Mouse (Mus musculus) frontal cortex, postnatal 14 days (tissue): ENCODE data around the gene Uba2.
"Not testable (repeated sequence)": the region's sequence is repeated elsewhere in the genome, so short reads cannot be mapped to it uniquely, and the experiment has no call there.

ENCODE experiments used
- DNase-seq, 2 experiments: peaks; one replicate each; pipeline ENCODE4 v3.0.0; 2022; ENCODE audit warnings: low spot score in 2 of 2

Gene Uba2

DNA sequence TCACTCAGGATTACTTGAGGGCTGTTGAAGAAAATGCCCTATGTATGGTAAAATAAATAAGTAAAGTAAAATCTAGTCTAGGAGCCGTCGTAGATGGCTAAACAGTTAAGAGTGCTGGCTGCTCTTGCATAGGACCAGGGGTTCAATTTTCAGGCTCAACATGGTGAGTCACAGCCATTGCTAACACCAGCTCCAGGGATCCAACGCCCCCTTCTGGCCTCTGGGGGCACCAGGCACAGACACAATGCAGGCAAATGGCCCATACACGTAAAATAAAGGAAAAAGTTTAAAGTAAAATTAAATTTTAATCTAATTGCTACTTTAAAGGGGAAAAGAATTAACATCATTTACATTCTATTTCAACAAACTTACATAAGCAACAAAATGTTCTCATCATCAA lies 2.5 kb downstream of the Uba2 start:
- no peak for DNase-seq

DNA sequence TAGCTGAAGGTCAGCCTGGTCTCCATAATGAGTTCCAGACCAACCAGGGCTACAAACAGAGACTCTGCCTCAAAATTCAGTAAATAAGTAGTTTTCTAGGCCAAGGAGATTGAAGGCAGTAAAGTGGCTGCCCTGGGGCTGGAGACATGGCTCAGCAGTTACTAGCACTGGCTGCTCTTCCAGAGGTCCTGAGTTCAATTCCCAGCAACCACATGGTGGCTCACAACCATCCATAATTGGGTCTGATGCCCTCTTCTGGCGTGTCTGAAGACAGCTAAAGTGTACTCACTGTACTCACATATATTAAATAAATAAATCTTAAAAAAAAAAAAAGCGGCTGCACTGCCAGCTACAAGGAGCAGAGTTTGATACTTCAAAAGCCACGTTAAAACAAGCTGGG lies 3.4 kb downstream of the Uba2 start:
- DNase-seq: no peak

DNA sequence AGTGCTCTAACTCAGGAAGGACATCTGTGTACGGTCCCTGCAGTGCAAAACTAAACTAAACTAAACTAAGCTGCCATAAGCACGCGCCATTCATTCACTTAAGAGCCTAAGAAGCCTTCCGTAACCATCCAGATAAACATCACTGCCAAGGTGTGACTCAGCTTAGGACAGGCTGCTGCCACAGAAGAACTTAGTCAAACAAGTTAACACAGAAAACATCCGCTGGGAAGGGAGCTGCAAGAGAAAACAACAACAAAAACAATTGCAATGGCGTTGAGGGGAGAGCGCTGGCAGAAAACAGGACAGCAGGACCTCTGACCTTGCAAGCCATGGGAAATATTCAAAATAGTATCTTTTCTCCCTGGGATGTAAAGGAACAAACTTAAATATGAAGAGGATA lies 4.7 kb downstream of the Uba2 start:
- no peak for DNase-seq

DNA sequence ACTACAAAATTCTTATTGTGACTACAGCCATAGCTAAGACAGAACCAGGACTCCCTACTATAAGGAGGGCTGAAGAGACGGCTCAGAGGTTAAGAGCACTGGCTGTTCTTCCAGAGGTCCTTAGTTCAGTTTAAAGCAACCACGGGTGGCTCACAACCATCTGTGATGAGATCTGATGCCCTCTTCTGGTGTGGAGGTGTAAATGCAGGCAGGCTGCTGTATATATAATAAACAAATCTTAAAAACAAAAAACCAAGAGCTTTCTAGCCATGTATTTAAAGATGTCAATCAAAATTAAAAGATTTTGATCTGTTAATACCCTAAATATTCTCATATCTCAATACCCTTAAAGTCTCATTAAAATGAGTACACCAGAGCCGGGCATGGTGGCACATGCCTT lies 10.2 kb downstream of the Uba2 start:
- DNase-seq: no peak

DNA sequence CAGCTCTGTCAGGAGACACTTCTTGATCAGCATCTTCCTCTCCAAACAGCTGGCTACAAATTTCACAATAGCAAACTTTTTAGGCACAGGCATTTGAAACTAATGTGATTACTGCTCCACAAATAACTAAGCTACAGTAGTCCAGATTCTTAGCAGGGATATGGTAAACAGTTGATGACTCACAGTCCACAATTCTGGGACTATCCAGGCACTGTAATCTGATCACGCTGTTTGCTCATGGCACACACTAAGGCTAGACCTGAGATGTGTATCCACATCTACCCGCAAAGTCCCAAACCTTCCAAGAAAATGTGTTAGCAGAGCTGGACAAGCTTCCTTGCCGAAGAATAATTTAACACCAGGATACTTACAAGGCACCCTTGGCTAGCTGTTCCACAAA lies 11.4 kb downstream of the Uba2 start:
- DNase-seq: no peak

DNA sequence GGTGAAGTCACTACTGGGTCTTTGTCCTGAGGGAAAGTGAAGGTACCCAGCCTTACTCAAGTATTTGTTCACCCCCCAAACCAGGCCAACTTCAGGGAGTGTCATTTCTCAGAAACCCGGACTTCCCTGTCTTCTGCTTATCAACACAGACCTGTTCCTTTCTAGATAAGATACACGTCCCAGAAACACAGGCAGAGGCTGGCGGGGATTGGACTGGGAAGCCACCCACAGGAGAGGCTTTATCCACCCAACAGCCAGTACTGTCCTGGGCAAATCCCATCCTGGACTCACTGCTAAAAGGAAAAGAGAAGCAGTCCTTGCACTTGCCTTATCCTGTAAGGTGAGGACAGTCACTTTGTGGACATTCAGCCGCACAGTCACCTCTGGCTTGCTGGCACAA lies 22.2 kb downstream of the Uba2 start:
- no peak for DNase-seq

DNA sequence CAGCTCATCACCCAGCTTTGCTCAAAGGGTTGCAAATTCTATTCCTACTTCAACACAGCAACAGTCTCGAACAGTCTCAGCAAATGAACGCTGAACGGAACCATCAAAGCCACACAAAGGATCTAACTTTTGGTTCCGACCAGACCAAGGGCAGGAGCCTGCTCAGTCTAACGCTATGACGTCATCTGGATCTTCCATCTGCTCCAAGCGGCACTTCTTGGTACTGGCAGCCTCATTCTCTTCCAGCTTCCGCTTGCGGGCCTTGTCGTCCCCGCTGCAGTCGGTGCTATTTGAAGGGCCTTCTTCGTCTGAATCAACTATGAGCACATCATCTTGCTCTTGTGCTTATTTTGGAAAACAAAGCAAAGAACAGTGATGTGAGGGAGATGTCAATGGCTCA lies 28.3 kb downstream of the Uba2 start:
- no peak for DNase-seq

DNA sequence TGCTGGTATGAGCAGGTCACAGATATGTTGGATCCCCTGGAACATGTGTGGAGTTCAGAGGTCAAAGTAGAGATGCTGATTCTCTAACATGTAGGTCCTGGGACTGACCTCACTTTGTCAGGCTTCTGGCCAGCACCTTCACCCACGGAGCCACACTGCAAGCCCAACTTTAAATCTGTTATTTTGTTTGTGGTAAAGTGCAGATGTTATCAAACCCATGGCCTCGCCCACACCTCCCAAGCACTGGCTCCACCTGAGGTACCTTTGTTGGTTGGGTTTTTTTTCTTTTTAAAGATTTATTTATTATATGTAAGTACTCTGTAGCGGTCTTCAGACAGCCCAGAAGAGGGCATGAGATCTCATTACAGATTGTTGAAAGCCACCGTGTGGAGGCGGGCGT lies 29.9 kb downstream of the Uba2 start:
- no peak for DNase-seq

DNA sequence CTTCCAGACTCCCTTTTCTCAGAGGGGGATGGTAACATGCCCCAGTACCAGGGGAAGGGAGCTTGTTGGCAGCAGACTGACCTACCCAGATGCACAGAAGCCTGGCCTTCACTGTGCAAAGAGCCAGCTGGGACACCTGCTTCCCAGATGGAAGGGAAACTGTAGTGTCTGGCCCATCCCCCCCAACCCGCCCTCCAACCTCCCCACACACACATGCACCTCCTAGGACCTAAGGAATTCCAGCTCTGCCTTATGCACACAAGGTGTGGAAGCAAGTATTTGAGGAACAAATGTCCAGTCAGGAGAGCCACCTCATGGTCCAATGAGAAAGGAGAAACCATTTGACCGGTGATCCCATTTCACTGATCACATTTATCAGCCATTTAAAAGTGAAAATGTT lies 35.1 kb downstream of the Uba2 start:
- DNase-seq: no peak

DNA sequence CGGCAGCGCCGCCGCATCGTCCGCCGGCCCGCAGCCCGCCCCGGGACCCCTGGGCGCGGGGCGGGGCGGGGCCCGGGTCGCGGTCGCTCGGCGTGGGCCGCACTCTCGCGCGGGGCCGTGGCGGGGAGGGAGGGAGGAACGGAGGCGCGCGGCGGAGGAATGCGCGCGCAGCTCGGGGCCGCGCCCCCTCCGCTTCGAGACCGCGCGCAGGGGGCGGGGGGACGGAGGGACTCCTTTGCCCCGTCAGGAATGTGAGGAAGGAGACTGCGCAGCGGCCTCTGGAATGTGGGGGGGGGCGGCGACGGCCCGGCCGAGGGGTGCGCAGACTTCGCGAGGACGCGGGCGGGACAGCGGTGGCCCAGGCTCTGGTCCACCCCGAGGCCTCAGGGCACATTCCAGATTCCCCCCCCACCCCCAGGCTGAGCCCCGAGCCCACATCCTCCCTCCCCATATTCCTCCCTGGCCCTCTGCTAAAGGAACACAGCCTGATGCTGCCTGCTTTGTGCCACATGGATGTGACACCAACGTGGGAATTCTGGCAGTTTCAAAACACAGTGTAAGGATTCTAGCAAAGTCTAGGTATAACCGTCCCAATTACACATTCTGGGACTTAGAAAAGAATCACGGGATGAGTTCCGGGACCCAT lies 36.2 kb downstream of the Uba2 start, which contains the start of gene Wtip:
Wtip (minus strand) TSS at position 152 of the 646 bp plus-strand sequence.
- DNase-seq: peak; percentile 33 to 35

DNA sequence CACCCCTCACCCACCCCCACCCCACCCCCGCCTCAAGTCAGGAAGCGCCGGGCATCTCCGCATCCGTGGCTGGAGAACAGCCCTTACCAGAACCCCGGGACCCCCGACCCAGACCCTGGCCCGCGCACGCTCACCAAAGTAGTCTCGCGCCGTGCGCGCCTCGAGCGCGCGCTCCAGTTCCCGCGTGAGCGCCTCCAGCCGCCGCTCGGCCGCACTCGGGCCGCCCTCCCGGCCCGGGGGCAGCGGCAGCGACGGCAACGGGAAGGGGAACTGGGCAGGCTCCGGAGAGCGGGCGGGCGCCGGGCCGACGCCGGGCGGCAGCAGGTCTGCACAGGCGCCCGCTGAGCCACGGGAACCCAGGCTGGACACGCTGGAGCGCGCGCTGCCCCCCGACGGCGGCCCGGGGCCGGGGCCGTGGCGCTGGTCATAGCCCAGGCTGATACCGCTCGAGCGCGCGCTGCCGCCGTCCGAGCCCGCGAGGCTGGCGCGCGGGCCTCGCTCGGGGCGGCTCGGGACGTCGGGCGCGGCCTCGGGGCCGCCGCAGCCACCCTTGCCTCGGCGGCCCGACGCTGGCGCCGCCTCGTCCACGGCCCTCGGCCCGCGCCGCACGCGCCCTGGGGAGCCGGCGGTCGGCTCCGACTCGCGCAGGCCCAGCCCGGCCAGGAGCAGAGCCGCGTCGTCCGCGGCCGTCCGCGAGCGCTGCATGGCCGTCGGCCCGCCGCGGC lies 36.9 kb downstream of the Uba2 start:
- DNase-seq: no peak

DNA sequence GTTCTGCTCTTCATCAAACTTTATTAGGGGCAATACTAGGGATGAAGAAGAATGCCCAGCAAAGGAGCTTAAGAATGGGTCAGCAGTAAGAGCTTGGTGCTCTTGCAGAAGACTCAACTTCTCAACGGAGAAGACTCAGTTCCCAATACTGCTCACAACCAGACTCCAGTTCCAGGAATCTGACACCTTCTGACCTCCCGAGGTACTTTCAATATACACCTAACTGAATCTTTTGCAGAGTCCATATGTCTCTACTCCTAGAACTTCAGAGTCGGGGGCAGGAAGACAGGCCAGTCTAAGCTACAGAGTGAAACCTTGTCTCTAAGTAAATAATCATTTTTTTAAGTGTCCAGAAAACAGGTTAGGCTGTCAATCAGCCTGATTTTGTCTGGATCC lies 37.4 kb downstream of the Uba2 start:
- no peak for DNase-seq

DNA sequence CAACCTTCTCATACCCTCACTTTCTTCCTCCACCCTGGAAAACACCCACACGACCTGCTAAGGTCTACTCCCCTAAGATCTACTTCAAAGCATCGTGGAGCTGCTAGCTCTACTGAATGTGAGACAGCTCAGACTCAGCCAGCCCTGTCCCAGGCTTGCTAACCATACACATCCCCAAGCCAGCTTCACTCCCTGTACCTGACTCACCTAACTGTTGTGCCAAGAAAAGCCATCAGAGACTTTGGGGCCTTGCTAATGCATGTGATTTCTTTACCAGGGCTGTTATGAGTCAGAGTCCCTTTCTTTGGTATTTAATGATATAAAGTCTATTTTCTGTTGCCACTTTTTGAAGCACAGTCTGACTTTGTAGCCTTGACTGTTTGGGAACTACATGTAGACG lies 38.3 kb downstream of the Uba2 start:
- no peak for DNase-seq

DNA sequence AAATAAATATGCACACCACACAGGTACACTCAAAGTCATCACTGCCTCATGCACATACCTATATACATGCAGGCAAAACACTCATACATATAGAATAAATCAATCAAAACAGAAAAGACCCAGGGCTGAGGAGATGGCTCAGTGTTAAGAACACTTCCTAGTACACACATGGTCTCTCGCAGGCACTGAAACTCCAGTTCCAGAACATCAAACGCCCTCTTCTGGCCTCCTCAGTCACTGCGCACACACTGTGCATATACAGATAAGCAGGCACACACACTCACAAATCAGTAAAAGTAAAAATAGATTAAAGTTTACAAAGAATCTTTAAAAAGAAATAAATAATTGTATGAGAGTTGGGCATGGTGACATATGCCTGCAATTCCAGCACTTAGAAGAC lies 43.1 kb downstream of the Uba2 start:
- DNase-seq: no peak

DNA sequence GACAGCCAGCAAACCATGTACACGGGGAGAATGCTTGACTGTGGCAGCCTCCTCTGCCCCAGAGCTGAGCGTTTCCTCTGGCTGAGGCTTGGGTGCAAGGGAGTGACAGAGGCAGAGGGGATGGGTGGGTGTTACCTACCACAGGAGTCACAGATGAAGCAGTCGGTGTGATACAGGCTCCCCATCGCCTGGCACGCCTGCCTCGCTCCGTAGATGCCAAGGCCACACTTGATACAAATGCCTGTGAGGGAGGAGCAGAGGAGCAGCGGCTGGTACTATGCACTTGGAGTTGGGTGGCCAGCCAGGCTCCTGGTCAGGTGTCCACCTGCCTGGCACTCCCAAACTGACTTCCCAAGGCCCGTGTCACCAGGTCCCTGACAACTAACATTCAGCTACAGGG lies 44.1 kb downstream of the Uba2 start:
- DNase-seq: no peak

DNA sequence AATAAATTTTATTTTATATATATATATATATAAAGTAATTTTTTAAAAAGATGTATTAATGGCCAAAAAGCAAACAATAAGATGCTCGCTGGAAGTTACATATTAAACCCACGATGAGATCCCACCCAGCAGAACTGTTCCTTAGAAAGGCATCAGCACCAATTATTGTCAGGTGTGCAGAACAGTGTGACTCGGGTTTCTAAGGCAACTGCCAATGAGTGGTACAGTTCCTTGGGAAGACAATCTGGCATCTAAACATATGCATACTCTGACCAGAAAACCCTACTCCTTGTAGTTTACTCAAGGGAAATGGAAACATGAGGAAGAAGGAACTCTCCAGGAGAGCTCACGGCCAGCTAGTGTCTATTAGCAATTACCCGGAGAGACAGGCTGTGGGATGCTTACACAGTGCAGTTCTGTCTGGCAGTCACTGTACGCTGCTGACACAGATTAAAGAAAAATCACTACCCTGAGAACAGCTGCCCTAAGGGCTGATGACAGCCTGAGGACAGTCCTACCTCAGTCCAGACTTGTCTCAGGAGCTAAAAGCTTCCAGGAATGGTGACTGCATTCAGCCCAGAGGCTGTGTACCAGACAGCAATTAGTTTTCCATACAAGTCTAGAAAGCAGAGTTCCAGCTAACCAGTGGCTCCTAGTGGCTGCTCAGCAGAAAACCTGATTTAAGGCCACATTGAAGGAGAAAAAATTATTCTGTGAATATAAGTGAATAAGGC lies 46.2 kb downstream of the Uba2 start:
- DNase-seq: no peak

DNA sequence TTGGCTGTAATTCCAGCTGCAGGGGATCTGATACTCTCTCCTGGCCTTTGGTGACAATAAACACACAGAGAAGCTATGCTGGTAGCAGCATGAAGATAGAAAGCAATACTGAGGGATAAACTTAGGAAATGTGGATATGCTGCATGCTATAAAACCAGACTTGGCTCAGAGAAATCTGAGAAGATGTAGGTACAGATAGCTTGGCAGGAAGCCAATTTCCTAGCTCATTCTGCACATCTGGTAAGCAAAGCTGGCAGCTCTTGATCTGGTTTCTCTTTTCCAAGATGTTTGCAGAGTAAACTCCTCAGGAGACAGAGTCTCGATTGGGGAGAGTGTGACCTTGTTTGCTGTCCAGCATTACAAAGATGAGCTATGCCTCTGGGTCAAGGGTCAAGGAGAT lies 48.8 kb downstream of the Uba2 start:
- not testable (repeated sequence) for DNase-seq

DNA sequence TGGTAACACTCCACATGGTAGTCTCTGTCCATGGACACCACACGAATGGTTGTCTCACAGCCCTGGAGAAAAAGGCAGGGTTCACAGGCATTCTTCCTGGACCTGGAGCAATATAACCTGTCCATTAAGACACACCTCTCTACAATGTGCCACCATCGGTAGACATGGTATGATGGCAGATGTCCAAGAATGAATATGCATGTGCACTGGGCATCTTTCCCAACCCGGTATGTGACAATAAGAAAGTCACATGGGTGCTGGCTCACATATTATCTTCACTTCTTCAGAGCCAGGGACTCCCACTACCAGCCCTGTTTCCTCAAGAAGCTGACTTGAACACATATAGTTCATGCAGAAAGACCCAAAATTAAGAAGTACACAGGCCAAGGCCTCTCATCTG lies 52.8 kb downstream of the Uba2 start:
- no peak for DNase-seq

DNA sequence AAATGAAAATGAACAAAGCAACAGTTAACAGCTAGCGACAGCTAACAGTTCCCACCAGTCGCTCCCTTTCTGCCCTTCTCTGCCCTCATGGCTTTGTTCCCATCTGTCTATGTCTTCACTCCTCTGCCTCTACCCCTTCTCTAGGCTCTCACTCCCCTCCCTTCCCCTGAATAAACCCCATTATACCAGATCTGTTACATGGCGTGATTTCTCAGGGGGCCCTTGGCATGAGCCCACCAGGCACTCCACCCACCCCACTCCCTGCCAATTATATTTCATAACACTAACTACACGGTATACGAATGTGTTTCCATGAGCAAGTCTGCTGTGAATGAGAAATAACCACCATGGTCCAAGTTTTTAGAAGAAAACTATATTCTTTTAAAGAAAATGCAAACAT lies 60.2 kb downstream of the Uba2 start:
- DNase-seq: no peak

DNA sequence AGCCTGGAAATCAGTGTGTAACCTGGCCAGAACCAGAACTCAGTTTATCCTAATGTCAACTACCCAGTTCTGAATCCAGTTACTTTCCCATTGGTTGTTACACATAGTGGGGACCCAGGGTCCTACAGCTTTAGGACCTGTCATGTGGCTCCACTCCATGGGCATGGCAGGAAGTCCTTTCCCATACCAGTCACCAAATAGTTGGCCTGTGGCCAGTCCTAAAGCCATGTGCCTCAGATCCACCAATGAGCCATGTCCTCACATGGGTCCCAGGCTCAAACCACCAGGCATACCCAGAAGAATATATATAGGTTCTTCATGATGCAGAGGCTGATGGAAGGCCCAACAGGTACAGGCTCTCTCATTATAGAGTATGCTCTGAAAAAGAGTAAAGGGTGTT lies 68.1 kb downstream of the Uba2 start:
- DNase-seq: no peak

DNA sequence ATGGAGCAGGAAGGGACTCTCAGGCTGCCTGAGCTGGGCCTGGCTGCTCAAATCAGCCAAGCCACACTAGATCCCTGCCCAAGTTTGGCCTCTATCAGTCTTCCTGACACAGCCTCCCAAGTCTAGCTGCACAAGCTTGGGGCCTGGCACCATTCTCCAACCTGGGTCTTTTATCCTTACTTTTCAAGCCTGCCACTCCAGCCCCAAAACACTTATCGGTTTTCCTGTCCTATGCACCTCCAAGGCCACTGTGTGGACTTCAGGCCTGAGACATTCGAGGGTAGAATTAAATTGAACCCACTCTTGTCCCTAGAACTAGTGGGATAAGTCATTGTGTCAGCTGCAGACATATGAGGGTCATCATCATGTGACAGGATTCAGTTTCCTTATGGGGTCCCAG lies 69.4 kb downstream of the Uba2 start:
- DNase-seq: no peak

DNA sequence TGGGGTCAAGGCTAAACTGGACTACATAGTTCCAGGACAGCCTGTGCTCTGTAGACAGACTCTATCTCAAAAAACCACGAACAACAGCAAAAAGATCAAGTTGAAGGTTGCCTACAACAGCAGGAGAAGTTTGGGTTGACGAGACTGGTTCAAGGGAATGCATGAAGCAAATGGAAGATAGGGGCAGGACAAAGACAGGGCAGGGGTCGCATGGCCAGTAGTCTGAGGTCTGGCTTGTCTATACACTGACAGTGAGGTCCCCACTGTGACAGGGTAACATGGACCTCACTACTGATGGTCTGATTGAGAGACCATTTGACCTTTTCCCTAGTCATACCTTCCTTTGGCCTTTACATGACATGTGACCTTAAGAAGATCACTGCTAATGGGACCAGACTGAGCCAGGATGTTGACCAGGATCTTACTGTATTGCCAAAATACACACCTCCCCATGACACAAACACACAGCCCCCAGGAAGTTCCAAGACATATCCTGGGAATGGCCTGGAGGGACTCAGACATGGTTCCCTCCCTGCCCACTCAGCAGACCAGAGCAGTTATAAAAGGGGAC lies 74.4 kb downstream of the Uba2 start, which contains the start of gene Scgb1b30:
Scgb1b30 (plus strand) TSS at position 521 of the 571 bp plus-strand sequence.
- DNase-seq: no peak
